Mouse (Mus musculus): Measurements from ENCODE around the gene Eif1b.

The Eif1b gene

GRCm38 (mm10) chr9:120492010-120492399 lies at the start of gene Eif1b:
TSS of gene Eif1b (plus strand) at chr9:120492232.
- DNase-seq (ENCODE audit: low read depth) = no peak

GRCm38 (mm10) chr9:120444642-120445041 lies 47.4 kb upstream of the Eif1b start:
- DNase-seq (ENCODE audit: low read depth) = no peak

GRCm38 (mm10) chr9:120449696-120450329 lies 42.2 kb upstream of the Eif1b start:
- DNase-seq (ENCODE audit: low read depth) = no peak

DNA sequence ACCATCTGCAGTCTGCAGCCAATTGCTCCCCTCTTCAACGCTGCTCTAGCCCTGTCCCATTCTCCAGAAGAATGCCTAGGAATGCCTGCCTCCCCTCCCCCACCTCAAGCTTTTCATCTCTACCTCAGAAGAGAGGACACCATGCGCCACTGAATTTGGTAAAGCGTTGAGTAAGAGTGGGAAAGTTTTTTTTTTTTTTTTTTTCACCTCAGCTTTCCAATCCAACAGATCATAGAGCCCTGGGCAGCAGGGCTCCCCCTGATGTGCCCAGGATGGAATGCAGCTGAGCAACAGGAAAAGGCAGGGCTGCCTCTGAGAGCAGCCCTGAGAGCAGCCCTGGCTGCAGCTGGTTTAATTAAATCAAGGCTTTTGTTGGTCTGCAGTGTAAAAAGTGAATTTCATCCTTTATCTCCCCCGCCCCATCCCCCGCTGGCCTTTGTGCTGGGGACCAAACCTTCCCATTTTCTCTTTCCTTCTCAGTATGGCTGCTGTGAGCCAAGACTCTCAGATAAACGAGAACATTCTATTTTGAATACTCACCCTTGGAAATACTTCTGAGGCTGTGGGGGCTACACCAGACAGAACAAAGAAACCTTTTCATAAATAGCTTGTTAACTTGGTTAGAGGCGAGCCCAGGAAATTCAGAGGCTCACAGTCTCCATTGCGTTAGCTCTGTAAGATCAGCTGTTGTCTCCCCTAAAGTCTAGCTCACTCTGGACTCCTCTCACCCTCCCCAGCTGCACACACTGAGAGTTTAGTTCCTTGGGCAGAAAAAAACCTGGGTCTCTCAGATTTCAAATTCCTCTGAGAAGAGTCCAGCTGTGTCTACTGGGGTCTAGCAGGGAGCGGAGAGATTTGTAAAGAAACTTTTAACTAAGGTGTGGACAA lies 36.0 kb upstream of the Eif1b start:
- no peak for DNase-seq (ENCODE audit: low read depth)

DNA sequence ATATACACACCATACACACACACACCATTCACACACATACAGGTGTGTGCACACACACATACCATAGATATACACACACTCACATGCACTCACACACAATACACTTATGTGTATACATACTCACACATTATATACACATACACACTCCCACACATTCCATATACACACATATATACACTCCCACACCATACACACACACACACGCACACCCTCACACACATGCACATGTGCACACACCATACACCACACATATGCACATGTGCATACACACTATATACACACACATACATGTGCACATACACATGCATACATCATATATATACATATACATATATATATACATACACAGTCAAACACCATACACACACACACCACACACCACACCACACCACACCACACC lies 21.6 kb upstream of the Eif1b start:
- no peak for DNase-seq (ENCODE audit: low read depth)

- no peak for DNase-seq (ENCODE audit: low read depth)
Measured at GRCm38 (mm10) chr9:120481644-120482043, 10.4 kb upstream of the Eif1b start.

DNA sequence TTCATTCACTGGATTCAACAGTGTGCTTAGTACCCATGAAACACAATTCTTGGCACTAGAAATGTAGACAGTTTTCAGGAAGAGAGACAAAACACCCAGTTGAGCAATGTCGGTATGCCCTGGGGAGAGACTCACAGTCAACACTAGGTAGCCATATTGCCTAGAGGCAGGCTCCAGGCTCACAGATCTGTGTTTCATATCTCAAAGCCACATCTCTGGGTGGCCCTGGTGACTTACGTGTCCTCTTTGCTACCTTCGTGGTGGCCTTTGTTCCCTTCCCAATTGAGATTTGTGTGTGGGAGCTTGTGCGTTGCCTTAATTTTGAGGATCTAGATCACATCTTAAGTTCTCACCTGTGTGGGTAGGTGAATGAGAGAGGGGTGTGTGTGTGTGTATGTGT lies 9.7 kb upstream of the Eif1b start:
- DNase-seq (ENCODE audit: low read depth) = no peak

DNA sequence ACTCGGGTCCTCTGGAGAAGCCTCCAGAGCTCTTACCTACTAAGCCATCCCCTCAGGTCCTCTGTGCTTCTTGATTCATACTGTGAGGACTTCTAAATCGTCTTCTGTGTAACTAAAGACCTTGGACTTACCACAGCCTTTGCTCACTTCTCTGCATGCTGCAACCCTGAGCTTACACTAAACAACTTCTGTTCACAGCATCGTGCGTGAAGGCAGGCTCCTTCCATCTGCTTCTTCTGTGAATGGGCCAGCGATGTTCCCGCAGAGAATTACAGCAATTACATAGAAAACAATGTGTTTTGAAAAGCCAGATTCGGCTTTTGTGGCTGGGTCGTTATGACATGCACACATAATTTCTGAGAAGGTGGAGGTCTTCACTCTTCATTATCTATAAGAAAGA lies 8.9 kb upstream of the Eif1b start:
- DNase-seq (ENCODE audit: low read depth) = no peak

- DNase-seq (ENCODE audit: low read depth) = no peak
Measured at GRCm38 (mm10) chr9:120487076-120487475, 5.0 kb upstream of the Eif1b start.

GRCm38 (mm10) chr9:120491509-120491908 lies 523 bp upstream of the Eif1b start:
- DNase-seq (ENCODE audit: low read depth) = no peak

- peak; percentile 72 for DNase-seq (ENCODE audit: low read depth)
Measured at GRCm38 (mm10) chr9:120492400-120493351, 644 bp downstream of the Eif1b start.

GRCm38 (mm10) chr9:120493781-120494180 lies 1.7 kb downstream of the Eif1b start:
- DNase-seq (ENCODE audit: low read depth) = no peak

DNA sequence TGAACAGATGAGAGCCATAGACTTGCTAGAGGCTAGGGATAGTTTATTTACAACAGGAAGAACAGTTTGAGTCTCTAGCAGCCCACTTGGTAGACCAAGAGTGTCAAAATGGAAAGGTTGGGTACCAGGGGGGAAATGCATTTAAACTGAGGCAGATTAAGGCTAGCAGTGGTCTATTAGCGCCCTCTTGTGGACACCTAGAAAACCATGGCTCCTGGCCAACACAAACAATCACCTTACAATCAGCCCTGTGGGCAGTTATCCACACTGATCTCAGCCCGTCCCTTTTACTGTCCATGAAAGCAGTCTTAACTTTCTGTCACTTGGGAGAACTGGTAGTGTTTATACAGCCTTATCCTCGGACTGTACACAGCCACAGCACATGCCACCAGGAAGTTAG lies 4.7 kb downstream of the Eif1b start:
- peak; percentile 51 for DNase-seq (ENCODE audit: low read depth)

DNA sequence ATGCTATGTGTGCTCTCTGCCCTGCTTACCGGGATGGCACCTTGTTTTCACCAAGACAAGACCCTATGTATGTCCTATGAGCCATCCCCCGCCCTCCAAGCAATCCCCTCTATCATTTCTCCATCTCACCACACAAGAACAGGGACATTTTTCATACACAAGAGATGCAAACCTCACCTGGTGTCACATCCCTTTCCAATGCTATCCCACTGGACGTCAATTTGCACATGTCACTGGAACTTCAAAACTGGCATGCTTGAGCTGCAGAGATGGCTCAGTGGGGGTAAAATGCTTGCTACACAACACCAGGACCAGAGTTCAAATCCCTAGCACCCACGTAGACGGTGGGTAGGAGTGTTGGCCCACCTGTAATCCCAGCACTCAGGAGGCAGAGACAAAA lies 6.0 kb downstream of the Eif1b start:
- no peak for DNase-seq (ENCODE audit: low read depth)

GRCm38 (mm10) chr9:120501191-120501902 lies 9.3 kb downstream of the Eif1b start:
- DNase-seq (ENCODE audit: low read depth) = peak; percentile 25

- peak; percentile 82 for DNase-seq (ENCODE audit: low read depth)
Measured at GRCm38 (mm10) chr9:120502013-120502412, 10.0 kb downstream of the Eif1b start.

- DNase-seq (ENCODE audit: low read depth) = no peak
Measured at GRCm38 (mm10) chr9:120504423-120504822, 12.4 kb downstream of the Eif1b start.

GRCm38 (mm10) chr9:120511781-120512180 lies 19.7 kb downstream of the Eif1b start:
- DNase-seq (ENCODE audit: low read depth) = no peak

- no peak for DNase-seq (ENCODE audit: low read depth)
Measured at GRCm38 (mm10) chr9:120516720-120517119, 24.7 kb downstream of the Eif1b start.

- DNase-seq (ENCODE audit: low read depth) = no peak
Measured at GRCm38 (mm10) chr9:120518946-120519345, 26.9 kb downstream of the Eif1b start.

GRCm38 (mm10) chr9:120519469-120520125 lies 27.6 kb downstream of the Eif1b start:
- no peak for DNase-seq (ENCODE audit: low read depth)

Data from c-Kit-positive CD71-positive TER-119-negative erythroid progenitor cells, embryonic 14.5 days (primary cell).